Mouse (Mus musculus) mouse trophoblast stem cell (cell line): ENCODE measurements at regions not wholly inside any gene's neighbourhood (a gene's known extent, or its start where the extent isn't known, plus 50 kb on each side); places are given as distances from the start of the nearest gene placed in this dataset.

Source experiments
- in situ Hi-C, 2 experiments: fragments of 300-500 bp; cut with MseI, MboI; formaldehyde crosslinking; loops; 2 replicates in 1 of 2; 3 replicates in 1 of 2; pipeline ENCODE4 v1.15.1; 2025

DNA sequence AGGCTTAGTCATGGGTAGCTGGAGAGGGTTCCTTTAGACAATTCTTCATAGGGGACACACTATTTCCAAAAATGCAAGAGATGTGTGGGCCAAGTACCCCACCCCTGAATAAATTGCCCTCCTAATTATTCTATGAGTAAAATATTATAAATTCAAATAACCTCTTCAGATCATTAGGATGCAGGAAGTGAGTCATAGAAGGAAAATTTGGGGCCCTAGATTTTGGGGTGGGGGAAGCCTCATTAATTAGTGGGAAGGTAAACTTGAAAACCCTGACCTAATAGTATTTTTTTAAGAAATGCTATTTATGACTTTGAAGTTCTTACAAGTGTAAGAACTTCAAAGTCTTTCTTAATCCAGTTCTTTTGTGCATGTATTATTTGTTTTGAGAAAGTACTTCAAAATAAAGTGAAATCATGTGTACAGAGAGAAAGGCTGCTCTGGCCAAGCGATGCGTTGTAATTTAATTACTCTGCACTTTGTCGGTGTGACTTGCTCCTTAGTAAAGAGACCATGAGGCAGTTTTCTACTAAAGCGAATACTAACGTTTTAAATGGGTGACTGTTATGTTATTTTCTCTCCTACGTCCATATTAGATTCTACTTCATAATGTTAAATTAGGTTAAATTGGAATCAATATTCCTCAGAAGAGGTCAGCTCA is 200.6 kb downstream of the Tgfb2 start:
- in situ Hi-C loops: no loop called here

DNA sequence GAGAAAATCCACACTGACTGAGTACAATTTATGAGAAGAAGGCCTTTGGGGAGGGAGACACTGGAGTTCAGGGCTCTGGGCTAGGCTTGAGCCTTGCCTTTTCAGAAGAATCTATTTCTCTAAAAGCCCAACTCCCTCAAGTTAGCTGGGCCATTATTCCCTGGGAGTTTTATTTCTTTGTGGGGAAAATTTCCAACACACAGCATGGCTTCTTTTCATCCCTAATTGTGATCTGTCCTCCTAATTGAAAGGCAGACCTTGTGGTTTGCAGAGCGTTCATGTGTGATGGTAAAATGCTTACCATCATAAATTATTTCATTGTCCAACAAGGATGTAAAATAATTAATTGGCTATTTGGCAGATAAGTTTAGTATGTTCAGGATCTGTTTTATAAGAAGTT is 204.1 kb downstream of the Tgfb2 start:
- in situ Hi-C loops: no loop called here

DNA sequence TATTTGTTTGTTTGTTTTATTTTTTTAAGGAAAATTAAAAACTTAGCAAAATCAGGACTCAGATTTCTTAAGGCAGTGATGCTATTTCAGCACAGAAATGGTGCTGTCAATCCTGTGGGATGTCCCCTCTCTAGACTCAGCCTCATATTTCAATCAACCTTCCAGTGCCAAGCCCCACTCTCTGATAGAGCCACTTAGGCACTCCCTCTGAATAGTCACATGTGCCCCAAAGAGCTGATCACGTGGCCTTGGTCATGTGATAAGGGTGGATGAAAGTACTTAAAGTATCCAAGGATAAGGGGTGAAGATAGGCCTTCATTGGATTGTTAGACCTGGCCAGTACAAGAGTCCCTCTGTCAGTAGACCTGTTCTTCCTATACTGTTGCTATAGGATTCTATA is 207.9 kb downstream of the Tgfb2 start:
- in situ Hi-C loops: no loop called here

DNA sequence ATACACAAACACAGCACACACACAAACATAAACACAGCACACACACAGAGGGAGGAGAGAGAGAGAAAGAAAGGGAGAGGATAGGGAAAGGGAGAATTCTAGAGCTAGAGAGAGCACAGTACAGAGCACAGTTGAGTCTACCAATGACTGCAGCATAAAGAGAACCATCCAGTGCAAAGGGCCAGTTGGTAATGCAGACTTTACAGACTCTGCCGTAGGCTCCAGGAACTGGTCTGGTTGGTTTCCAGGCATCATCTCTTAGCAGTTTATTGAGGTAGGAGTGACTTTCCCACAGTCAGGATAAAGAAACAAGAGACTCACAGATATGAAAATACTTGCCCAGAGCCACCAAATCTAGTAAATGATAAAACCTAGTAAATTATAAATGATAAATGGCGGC is 208.5 kb downstream of the Tgfb2 start:
- in situ Hi-C loops: no loop called here

DNA sequence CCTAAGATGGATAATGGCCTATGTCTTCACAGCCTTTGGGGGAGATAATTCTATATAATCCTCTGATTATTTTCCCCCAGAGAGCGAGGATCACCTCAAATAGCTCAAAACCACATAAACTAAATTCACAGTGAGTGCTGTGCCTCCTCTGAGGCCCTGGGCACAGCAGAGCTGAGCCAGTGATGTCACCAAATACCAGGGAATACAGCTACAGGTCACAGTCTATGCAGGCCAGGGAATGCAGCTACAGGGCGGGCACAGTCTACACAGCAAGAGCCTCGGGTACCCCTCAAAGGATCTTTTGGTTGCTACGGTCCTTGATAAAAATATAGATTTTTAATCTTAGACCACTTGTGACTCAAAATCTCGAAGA is 211.4 kb downstream of the Tgfb2 start:
- in situ Hi-C loops: no loop called here

DNA sequence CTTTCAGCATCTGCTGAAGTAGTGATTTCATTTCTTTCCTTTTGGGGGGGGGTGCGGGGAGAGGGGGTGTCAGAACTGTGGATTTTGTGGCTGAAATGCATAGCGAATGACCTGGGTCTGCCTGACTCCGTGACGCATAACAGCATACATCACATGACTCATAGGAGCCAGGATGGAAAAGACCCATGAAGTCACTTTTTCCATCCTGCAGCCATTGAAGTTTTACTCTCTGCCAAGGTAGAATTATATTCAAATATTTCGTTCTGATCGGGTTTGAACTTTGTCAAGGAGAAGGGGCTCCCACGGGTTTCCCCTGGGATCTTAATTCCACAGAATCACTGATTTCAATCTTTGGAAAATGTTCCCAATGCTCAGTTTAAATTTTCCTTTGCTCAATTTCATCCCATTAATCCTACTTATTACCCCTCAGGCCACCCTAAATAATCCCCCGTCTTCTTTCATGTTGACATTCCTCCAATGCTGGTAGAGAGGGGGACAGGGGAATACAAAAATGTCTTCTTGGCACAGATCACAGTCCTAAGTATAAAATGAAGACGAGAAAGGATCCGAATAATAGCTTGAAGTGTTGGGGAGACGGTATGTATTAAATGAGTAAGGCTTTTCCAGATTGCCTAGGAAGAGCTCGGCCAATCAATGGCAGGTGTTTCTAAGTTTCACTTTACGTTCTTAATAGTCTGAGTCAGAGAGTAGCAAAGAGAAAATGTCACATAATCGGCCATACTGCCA is 212.0 kb downstream of the Tgfb2 start:
- in situ Hi-C loops: no loop called here

DNA sequence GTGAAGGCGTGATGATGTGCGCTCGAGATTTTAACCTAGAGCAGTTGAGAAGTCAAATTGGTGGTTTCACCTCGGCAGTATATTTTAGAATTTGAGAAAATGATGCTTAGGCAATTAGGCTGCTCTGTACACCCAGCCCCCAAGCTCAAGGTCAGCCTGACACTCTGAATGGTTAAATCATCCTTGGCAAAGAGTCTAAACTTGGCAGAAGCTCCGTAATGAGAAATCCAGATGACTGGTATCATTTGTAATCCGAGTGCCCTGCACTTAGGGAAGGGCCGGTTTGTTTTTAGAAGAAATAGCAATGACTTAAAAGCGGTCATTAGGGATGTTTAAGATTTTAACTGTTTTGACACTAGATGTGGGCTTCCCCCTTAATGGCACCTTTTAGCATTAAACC is 223.6 kb downstream of the Tgfb2 start:
- in situ Hi-C loops: no loop called here

DNA sequence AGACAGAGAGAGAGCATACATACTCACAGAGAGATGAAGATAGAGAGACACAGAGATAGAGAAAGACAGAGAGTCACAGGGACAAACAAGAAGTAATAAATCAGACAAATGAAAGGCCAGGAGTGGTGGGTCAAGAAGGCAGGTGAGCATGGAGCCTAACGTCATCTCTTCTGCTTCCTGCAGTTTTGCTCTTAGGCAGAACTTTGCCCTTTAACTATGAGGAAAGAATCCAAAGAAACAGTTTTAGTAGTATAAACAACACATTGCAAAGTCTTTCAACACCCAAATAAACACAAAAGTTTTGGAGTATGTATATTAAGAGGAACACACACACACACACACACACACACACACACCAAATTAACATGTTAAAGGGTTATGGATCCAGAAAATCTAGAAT is 225.8 kb downstream of the Tgfb2 start:
- in situ Hi-C loops: no loop called here

DNA sequence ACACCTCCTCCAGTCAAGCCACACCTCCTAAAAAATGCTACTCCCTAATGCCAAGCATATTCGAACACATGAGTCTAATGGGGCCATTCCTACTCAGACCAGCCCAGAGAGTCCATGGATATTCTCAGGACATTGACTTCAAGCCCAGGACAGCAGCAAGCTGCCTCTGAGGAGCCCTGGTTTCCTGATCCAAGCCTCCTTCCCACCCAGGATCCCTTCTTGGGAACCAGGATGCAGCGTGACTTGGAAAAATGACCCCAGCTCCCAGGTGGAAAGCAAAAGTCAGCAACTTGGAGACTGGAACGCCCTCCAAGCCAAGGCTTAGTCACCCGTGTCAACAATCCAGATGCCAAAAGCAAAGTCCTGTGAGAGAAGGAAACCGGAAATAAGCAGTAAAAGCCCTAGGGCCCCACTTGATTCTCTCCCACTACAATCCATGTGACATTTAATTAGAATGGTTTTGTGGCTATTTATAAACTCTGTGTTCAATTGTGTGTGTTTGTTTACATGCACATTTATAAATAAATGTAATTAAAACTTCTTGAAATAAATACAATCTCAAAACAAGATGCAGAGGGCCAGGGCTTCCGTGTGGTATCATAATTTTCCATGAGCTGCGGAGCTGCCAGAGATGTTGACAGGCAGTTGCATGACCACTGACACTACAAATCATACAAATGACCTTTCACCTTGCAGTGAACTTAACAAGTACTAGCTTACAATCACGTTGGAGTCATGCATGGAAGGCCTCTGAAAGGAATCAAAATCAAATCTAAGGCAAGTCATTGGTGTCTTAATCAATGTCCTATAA is 227.2 kb downstream of the Tgfb2 start:
- in situ Hi-C loops: no loop called here

DNA sequence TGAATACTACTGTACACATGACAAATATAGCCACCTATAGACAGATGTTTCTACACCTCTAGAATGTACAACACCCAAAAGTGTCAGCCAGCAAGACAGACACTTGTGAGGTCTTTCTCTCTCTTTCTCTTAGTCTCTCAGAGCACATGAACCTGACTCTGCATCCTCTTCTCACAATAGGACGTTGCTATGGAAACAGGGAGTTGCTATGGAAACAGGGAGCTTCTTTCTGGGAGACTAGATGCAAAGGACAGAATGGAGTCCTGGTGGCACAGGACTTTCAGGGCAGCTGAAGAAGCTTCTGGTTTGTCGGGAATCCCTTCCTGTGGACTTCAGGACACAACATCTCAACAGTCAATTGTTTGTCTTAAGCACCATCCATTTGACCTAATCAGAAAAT is 230.9 kb downstream of the Tgfb2 start:
- in situ Hi-C loops: no loop called here

DNA sequence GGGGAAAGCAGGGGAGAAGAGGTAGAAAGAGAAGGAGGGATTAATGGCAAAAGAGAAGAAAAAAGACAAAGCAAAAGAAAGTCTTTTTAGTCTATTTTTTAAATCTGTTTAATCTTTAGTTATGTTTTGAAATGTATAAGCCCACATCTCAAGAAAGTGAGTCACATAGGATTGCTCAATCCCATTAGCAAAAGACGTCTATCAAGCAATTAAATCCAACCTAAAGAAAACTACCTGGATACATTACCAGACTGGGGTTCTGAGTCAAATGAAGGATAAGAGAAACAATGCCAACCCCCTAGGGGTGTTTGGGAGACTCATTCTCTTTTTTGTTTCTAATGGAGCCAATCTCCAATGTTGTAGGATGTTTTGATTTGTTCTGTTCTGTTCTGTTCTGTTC is 231.4 kb downstream of the Tgfb2 start:
- in situ Hi-C loops: no loop called here

DNA sequence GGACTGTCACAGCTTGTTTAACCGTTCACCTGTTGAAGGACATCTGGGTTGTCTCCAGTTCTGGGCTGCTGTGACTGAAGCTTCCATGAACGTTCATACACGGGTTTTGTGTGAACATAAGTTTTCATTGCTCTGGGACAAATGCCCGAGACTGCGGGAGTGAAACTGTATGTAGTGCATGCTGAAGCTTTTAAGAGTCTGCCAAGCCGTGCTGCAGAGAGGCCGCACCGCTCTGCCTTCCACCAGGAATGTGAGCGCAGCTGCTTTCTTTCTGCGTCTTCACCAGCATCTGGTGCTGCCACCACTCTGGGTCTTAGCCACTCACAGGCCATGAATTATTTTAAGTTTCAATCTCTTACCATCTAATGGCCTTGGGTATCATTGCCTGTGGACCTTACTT is 232.8 kb downstream of the Tgfb2 start:
- in situ Hi-C loops: no loop called here

DNA sequence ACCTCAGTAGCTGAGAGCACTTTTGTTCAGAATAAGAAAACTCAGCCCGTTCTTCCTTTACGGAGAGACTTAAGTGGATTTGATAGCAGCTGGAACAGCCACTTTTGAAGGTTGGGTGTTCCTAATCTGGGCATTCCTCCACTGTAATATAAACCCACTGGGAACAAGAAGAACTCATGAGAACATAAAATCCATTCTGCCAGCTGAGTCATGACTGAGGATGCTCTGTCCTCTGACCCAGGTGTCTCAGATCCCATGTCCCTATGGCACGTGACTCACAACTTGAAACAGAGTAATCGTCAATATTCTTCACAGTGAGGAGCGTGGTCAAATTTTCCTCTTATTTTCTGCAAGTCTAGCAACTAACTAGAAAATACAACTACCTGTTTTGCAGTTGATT is 240.3 kb downstream of the Tgfb2 start:
- in situ Hi-C loops: no loop called here

DNA sequence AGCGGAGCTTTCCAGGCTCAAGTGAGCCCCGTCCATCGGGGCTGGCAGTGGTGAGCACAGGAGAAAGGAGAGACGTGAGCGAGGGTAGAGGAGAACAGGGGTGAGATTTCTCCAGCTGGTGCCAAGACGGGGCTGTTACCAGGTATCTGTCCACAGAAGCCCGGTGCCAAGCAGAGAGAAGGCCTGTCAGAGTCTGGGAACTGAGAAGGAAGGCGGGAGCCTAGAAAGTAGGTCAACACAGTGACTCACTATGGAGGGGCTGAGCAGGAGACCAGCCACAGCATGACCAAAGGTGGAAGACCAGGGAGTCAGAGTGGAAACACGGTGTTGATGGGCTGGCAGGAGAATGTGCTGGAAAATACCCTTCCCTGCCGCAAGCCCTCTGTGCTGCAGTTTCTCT is 245.0 kb downstream of the Tgfb2 start:
- in situ Hi-C loops: no loop called here

DNA sequence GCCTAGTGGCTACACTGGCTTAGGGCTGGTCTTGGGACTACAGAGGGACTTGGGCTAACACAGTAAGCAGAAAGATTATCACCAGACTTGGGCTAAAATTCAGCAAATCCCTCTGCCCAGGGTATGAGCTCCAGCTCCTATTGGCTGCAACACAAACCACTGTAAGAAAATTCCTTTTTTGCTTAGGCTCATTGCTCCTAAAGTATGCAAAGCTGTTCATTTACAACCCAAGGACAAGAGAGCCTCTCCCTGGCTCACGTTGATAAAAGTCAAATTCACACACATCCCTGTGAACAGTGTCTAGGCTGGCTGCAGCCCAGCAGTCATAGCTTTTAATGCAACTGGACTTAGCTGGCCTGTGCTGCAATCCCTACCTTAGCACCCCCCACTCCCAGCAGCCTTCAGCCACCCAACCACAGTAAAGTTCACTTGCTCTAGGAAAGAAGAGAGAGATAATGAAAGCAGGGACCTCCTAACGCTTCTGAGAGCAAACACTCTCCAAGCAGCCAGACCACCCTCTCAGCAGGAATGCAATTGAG is 247.6 kb downstream of the Tgfb2 start:
- in situ Hi-C loops: loop anchor here (5.0 kb wide), 2 partner anchors 244 to 254 kb away; no protein-coding TSS in a partner anchor

DNA sequence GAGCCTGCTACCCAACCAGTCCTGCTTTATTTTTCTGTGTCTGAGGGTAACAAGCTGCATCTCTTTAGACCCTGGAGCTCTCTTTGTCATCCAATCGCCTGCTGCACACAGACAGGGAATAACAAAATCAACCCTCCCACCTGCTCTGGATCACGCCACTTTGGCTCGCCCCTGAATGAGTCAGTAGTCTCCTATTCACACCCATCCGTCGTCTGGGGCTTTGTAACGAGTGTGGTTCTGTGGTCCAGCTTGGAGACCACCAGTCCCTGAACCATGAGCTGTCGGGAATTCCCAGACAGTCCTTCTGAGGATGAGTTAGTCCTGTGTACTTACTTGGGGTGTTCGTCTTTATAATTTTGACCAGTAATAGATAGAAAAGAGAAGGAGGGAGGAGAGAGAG is 248.7 kb downstream of the Tgfb2 start:
- in situ Hi-C loops: loop anchor here (5.0 kb wide), 2 partner anchors 245 to 255 kb away; no protein-coding TSS in a partner anchor

DNA sequence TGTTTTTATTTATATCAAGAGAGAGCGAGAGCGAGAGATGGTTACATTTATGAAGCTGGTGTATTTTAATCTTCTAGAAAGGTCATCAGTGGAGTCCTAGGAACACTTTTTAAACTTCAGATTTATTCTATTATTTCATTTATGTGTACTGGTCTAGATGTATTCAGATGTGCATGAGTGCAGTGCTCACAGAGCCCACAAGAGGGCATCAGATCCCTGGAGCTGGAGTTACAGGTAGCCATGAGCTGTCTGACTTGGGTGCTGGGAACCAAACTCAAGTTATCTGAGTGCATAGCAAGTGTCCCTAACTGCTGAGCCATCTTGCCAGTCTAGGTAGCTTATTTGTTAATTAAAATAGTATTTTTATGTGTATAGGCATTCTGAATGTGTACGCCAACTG is 249.7 kb downstream of the Tgfb2 start:
- in situ Hi-C loops: loop anchor here (5.0 kb wide), 2 partner anchors 246 to 256 kb away; no protein-coding TSS in a partner anchor

DNA sequence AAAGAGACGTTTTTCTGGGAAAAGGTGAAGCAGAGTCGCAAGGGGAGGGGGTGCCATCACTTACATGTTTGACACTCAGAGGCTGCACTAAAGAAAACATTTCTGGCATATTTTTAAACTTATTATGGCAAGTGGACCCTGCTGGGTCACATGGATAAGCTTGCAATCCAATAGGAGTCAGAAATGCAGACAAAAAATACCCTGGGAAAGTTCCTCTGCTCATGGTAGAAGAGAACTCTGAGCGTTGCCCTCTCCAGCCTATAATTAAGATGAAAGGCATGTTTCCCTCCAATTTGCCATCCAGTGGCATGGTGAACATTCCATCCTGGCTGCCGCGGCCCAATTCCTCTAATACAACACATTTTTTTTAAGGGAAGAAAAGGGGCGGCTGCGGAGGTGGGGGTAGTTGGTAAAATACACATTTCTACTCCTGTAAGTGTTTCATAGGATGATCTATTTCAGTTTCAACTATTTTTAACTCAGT is 250.6 kb downstream of the Tgfb2 start:
- in situ Hi-C loops: loop anchor here (5.0 kb wide), 2 partner anchors 247 to 257 kb away; no protein-coding TSS in a partner anchor

DNA sequence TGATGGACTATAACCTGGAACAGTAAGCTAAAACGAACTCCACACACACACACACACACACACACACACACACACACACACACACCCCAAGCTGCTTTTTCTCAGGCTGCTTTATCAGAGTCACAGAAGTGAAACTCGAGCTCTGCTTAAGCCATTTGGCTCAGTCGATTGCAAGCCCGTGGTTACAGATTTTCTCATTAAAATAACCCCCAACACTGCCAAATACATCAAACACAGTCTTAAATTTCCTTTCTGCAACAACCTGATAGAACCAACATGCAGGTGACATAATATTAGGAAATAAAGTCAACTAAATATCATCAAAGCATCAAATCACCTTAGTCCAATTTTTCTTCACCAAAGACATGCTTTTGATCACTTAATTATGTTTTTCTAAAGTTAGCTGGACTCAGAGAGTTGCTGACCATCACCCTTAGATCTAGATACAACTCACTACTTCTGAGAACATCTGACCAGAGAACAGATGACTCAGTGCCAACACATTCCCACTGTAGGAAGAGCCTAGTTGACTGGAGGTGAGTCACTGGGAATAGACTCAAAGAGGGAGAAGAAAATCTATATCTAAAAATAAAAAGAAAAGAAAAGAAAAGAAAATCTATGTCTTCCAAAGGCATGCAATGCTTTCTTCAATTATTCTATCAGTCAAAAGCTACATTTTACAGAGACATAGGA is 251.2 kb downstream of the Tgfb2 start:
- in situ Hi-C loops: loop anchor here (5.0 kb wide), 2 partner anchors 248 to 258 kb away; no protein-coding TSS in a partner anchor

DNA sequence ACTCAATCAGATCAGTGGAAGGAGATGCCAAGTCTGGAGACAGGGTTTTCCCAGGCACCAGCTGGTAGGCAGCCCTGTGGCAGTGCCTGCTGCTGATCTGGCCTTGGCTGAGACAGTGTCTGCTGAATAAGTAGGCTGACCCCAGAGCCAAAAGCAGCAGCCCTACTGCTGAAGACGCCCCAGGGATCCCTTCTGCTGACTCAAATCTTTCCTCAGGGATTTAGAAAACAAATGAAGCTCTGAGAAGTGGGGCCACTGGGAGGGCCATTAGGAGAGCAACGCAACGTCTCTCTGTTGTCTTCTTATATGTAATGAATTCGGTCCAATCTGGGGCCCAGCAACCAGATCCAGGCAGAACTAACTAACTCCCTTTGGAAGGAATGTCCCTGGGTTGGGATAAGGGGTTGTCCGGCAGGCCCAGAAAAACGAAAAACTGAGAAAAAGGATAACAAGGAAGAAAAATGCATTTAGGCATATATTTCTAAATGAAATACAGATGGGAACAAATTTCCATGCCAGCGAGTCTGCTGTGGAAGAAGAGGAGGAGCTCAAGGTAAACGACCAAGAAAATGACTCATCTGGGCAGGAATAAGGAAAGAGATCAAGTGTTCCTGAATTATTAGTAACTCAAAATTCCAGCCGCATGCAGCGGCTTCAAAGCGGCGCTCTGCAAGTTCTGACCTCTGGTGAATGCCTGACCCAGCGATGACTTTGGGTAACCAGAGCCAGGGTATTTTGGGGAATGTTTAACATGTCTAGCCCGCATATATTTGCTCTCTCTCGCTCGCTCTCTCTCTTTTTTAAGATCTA is 256.7 kb downstream of the Tgfb2 start:
- in situ Hi-C loops: no loop called here
